Mouse (Mus musculus): ENCODE data around the gene Hist1h2ai.
"Not testable (repeated sequence)": the region's sequence is repeated elsewhere in the genome, so short reads cannot be mapped to it uniquely, and the experiment has no call there.

Hist1h2ai gene

DNA sequence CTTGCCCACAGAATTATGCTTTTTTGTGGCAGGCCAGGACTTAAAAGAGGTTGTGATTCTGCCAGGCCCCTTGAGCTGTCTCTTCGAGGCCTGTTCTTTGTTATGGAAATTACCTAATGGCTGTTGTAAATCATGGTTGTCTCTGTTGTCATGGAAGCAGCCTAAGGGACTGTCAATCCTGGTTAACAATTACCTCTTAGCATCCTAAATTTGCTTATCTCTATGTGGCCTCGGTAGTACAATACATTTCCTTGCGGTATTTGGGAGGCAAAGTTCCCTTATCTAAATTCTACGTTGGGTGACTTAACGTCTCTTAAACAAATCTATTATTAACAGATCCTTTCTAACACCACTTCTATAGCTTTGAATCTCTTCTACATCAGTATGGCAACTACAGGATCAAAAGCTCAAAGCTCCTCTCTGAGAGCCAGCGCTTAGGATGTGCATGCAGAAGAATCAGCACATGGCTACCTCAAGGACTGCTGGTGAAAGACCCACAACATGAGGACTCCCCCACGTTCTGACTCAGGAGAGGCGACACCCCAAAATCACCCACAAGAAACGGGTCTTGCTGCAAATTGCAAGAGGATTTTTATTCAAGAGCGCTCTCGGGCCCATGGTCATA, 11.8 kb downstream of the Hist1h2ai start:
- DNase-seq (ENCODE audit: low read depth in 2 of 2, low spot score in 2 of 2): no peak

DNA sequence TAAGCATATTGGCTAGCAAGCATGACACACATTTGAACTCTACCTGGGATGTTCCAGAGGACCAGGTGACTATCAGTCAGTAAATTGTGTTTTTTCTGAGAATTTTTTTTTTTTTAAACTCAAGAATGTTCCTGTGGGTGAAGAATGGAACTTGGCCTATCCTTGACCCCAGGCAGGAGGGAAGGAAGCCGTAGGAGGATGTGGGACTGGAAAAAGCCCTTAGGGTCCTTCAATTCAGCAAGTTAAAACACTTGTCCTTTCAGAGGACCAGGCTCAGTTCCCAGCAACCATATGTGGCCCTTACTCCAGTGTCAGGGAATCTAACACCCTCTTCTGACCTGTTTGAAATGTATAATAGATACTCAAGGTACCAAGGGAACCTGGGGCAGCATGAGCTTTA, 13.3 kb downstream of the Hist1h2ai start:
- DNase-seq (ENCODE audit: low read depth in 2 of 2, low spot score in 2 of 2): no peak

DNA sequence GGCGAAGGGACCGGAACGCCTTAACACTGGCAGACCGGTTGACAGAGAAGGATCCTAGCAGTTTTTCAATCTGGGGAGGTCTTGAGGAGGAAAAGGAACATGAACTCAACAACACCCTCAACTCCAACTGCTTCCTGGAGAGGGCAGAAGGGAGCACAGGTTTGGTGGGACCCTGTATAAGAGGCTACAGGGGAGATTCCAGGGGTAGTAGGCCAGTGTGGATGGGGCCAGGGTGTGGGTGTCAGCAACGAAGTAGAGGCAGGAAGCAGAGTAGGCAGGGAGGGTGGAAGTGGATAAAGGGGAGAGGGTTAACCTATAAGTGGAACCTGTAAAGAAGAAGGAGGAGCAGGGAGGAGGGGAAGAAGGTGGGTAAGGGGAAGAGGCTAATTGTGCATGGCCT, 17.2 kb downstream of the Hist1h2ai start:
- no peak for DNase-seq (ENCODE audit: low read depth in 2 of 2, low spot score in 2 of 2)

- peak; percentile 70 to 79 for DNase-seq (ENCODE audit: low read depth in 2 of 2, low spot score in 2 of 2)
Observed at GRCm38 (mm10) chr13:21734010-21734905, 18.0 kb downstream of the Hist1h2ai start.

- DNase-seq (ENCODE audit: low read depth in 2 of 2, low spot score in 2 of 2): peak in 1 of 2 experiments; percentile 60
Observed at GRCm38 (mm10) chr13:21734906-21735767, 18.9 kb downstream of the Hist1h2ai start, which contains the start of gene Hist1h4j. TSS of gene Hist1h4j (plus strand) at chr13:21735064.

DNA sequence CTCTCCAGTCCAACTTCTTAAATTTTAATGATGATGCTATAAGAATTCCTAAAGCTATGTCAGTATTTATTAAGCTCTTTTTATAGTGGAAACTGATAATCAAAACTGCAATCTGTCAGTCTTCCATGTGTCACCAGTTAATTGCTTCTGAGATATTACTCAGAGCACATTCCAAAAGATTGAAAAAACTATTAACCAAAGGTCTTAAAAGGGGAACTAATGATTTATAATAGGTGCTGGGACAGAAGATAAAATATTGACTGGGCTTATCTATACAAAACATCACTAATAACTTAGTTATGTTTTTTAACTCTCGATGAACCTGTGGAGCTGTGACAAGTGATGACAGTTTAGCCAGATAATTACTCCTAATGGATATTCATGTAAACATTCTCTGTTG, 28.8 kb downstream of the Hist1h2ai start:
- DNase-seq (ENCODE audit: low read depth in 2 of 2, low spot score in 2 of 2): no peak

- no peak for DNase-seq (ENCODE audit: low read depth in 2 of 2, low spot score in 2 of 2)
Observed at GRCm38 (mm10) chr13:21749387-21750158, 33.4 kb downstream of the Hist1h2ai start.

DNA sequence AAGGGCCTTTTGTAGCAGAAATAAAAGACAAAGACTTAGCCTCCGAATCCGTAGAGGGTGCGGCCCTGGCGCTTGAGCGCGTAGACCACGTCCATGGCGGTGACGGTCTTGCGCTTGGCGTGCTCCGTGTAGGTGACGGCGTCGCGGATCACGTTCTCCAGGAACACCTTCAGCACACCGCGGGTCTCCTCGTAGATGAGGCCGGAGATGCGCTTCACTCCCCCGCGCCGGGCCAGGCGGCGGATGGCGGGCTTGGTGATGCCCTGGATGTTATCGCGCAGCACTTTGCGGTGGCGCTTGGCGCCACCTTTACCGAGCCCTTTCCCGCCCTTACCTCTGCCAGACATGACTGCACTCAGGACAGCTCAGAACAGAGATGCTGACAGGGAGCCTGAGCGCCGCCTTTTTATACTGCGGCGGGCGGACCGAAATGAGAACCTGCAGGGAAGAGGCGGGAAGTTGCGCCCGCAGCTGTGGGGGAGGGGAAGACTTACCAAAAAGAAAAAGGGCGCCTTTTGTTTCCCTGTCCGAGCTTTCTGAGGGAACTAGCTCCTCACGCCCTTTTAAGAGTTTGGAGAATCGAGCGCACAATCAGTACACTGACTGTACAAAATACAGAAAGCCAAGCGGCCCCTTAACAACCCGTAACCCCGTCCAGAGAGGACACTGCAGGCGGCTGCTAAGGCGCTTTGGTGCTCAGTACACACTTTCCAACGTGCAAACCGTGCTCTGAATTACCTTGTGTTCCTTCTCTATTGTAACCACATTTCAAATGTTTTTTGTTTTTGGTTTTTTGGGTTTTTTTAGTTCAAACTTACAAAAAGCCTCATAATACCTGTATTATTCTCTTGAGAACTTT, 34.2 kb downstream of the Hist1h2ai start, which contains the start of gene Hist1h4k:
Hist1h4k (minus strand) TSS at position 347 of the 859 bp plus-strand sequence.
- DNase-seq (ENCODE audit: low read depth in 2 of 2, low spot score in 2 of 2): peak; percentile 80 to 83

GRCm38 (mm10) chr13:21751417-21751816, 35.2 kb downstream of the Hist1h2ai start:
- no peak for DNase-seq (ENCODE audit: low read depth in 2 of 2, low spot score in 2 of 2)

GRCm38 (mm10) chr13:21751827-21752226, 35.6 kb downstream of the Hist1h2ai start:
- DNase-seq (ENCODE audit: low read depth in 2 of 2, low spot score in 2 of 2): no peak

GRCm38 (mm10) chr13:21752356-21752755, 36.1 kb downstream of the Hist1h2ai start:
- DNase-seq (ENCODE audit: low read depth in 2 of 2, low spot score in 2 of 2): no peak

- DNase-seq (ENCODE audit: low read depth in 2 of 2, low spot score in 2 of 2): no peak
Observed at GRCm38 (mm10) chr13:21753051-21753523, 36.9 kb downstream of the Hist1h2ai start.

DNA sequence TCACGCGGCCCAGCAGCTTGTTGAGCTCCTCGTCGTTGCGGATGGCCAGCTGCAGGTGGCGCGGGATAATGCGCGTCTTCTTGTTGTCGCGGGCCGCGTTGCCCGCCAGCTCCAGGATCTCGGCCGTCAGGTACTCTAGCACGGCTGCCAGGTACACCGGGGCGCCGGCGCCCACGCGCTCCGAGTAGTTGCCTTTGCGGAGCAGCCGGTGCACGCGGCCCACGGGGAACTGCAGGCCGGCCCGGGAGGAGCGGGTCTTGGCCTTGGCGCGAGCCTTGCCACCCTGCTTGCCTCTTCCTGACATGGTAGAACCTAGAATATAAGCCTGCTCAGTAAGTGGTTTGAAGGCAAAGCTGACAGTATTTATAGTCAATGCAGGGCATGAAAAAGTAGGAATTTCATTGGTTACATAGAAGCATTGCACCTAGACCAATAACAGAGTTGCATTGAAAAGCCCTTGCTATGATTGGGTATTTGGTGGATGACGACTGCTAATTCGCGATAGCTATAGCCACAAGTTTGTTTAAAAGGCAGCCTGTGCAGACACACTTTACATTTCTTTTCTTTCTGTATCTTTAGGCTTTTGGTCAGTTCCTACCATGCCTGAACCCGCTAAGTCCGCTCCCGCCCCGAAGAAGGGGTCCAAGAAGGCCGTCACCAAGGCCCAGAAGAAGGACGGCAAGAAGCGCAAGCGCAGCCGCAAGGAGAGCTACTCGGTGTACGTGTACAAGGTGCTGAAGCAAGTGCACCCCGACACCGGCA, 37.5 kb downstream of the Hist1h2ai start, which contains the start of the genes Hist1h2ak and Hist1h2bn:
Hist1h2ak (minus strand) TSS at position 304 of the 762 bp plus-strand sequence.
Hist1h2bn (plus strand) TSS at position 600 of the 762 bp plus-strand sequence.
- DNase-seq (ENCODE audit: low read depth in 2 of 2, low spot score in 2 of 2): peak; percentile 46 to 62

GRCm38 (mm10) chr13:21754294-21755001, 38.2 kb downstream of the Hist1h2ai start:
- DNase-seq (ENCODE audit: low read depth in 2 of 2, low spot score in 2 of 2): not testable (repeated sequence)

GRCm38 (mm10) chr13:21755707-21756106, 39.5 kb downstream of the Hist1h2ai start:
- no peak for DNase-seq (ENCODE audit: low read depth in 2 of 2, low spot score in 2 of 2)
